Mouse (Mus musculus): Measurements from ENCODE around the gene Jarid2.

GRCm38 (mm10) chr13:44720094-44720493 is 9.2 kb upstream of the Jarid2 start:
- TF ChIP-seq ZC3H11A (IDR thresholded peaks at IDR 0.05; ENCODE audit: borderline replicate concordance, low read depth, low read length) = no peak
- TF ChIP-seq HCFC1 (IDR thresholded peaks at IDR 0.05; ENCODE audit: borderline replicate concordance, insufficient read depth, low read length) = no peak
- TF ChIP-seq MAFK (IDR thresholded peaks at IDR 0.05; ENCODE audit: insufficient read depth, low read depth, low read length) = no peak
- TF ChIP-seq CHD2 (IDR thresholded peaks at IDR 0.05; ENCODE audit: low read depth, low read length) = no peak
- no peak for TF ChIP-seq ZNF384 (IDR thresholded peaks at IDR 0.05; ENCODE audit: low read depth, low read length)

Measured in ES-E14 (cell line).